Mouse (Mus musculus): ENCODE results near the gene Sirt4. TPM values are rescaled to one million over a fixed set of nuclear protein-coding genes. Genes with fewer than 3 reads are reported as not detected.
"Not testable (repeated sequence)": the region's sequence is repeated elsewhere in the genome, so short reads cannot be mapped to it uniquely, and the experiment has no call there.

Sirt4 gene
- polyA plus RNA-seq, 1 experiment from 2014 or later, result 23.5 TPM

DNA sequence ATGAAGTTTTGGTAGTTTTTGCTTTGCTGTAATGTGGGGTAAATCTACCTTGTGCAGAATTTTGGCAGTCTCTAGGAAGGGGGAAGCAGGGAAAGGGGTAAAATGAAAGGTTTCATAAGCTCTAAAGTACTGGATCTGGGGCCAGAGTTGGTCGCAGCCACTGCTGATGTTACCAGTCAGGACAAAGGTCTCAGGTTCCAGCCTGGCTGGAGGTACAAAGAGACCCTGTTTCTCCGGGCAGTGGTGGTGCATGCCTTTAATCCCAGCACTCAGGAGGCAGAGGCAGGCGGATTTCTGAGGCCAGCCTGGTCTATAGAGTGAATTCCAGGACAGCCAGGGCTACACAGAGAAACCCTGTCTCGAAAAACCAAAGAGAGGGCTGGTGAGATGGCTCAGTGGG, 21.1 kb upstream of the Sirt4 start:
- ATAC-seq (ENCODE audit: insufficient number of reproducible peaks, insufficient read depth, low FRiP score, low read depth); H3K9me3 ChIP-seq (ENCODE audit: control insufficient read depth, low read depth, low read length); H3K4me3 ChIP-seq (ENCODE audit: low read depth, low read length); H3K9ac ChIP-seq (replicated peaks; ENCODE audit: low read depth, low read length); H3K4me2 ChIP-seq (replicated peaks; ENCODE audit: low read depth, low read length); H3K27me3 ChIP-seq (ENCODE audit: control insufficient read depth, insufficient read depth, low read length); H3K36me3 ChIP-seq (ENCODE audit: control insufficient read depth, insufficient read depth, low read length); H3K27ac ChIP-seq (ENCODE audit: low read length): not testable (repeated sequence)
- peaks cover 26% of the 10 kb centered on the region for H3K4me1 ChIP-seq (ENCODE audit: control insufficient read depth, insufficient read depth, low read length)
- 77% methylated on average over 4 of the region's 4 CpGs for WGBS

DNA sequence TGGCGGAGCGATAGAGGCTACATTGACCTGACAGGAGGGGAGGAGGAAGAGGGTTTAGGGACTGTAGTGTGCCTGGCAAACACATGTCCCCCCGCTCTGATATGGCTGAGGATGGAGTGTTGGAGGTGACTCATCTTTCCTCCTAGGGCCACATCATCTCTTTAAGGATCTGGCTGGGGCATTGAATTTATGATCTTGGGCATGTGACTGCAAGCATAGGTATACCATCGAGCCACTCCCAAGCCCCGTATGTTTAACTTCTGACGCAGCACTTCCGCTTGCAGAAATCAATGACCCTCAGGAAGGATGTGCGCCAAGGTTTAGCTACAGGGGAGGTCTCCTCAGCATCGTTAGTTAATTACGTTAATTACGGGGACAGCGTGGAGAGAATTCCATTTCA, 18.5 kb upstream of the Sirt4 start:
- no peak overlapping the region for H3K9ac ChIP-seq (replicated peaks; ENCODE audit: low read depth, low read length)

DNA sequence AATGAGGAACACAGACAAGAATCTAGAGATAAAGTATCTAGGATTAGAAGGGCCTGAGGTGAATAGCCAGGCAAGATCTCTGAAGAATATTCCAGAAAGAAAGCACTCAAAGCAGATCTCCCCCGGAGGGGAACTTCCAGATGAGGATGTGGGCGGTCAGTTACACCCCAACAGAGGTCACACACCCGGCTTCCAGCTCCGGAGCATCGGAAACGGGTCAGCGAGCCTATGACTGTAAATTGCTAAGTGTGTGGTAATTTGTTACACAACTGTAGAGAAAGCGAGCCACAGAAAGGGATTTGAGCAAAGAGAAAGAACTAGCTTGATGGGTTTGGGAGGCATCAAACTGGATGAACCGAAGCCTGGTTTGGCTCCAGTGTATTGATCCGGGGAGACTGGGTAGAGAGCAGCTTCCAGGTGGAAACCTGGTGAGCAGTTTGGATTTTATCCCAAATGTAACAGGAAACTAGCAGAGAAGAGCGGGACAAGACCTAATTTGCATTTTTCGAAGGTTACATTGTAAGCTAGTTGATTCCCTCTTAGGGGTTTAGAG, 15.9 kb upstream of the Sirt4 start:
- ATAC-seq (ENCODE audit: insufficient number of reproducible peaks, insufficient read depth, low FRiP score, low read depth), result no peak
- Histone ChIP-seq H3K27ac (ENCODE audit: low read length) (no peak overlapping the region), H3K9me3 (ENCODE audit: control insufficient read depth, low read depth, low read length) (0 out of 2 replicates have a peak, but pooled peaks cover 3% of the 10 kb centered on the region), H3K4me1 (ENCODE audit: control insufficient read depth, insufficient read depth, low read length) (no peaks in the 10 kb centered on the region), H3K4me3 (ENCODE audit: low read depth, low read length) (no peak overlapping the region), H3K4me2 (replicated peaks; ENCODE audit: low read depth, low read length) (no peak overlapping the region), H3K27me3 (ENCODE audit: control insufficient read depth, insufficient read depth, low read length) (no peaks in the 10 kb centered on the region), H3K36me3 (ENCODE audit: control insufficient read depth, insufficient read depth, low read length) (no peaks in the 10 kb centered on the region), H3K9ac (replicated peaks; ENCODE audit: low read depth, low read length) (no peak overlapping the region)
- 82% methylated on average over 12 of the region's 12 CpGs for WGBS

More for the DNA sequence above, 18.5 kb upstream of the Sirt4 start:
- no peak for ATAC-seq (ENCODE audit: insufficient number of reproducible peaks, insufficient read depth, low FRiP score, low read depth)
- Histone ChIP-seq H3K27ac (ENCODE audit: low read length) (no peak overlapping the region), H3K4me1 (ENCODE audit: control insufficient read depth, insufficient read depth, low read length) (peaks cover 7% of the 10 kb centered on the region), H3K9me3 (ENCODE audit: control insufficient read depth, low read depth, low read length) (0 out of 2 replicates have a peak, but pooled peaks cover 3% of the 10 kb centered on the region), H3K36me3 (ENCODE audit: control insufficient read depth, insufficient read depth, low read length) (no peaks in the 10 kb centered on the region), H3K27me3 (ENCODE audit: control insufficient read depth, insufficient read depth, low read length) (no peaks in the 10 kb centered on the region), H3K4me2 (replicated peaks; ENCODE audit: low read depth, low read length) (no peak overlapping the region), H3K4me3 (ENCODE audit: low read depth, low read length) (no peak overlapping the region)
- 62% methylated on average over 12 of the region's 12 CpGs for WGBS

DNA sequence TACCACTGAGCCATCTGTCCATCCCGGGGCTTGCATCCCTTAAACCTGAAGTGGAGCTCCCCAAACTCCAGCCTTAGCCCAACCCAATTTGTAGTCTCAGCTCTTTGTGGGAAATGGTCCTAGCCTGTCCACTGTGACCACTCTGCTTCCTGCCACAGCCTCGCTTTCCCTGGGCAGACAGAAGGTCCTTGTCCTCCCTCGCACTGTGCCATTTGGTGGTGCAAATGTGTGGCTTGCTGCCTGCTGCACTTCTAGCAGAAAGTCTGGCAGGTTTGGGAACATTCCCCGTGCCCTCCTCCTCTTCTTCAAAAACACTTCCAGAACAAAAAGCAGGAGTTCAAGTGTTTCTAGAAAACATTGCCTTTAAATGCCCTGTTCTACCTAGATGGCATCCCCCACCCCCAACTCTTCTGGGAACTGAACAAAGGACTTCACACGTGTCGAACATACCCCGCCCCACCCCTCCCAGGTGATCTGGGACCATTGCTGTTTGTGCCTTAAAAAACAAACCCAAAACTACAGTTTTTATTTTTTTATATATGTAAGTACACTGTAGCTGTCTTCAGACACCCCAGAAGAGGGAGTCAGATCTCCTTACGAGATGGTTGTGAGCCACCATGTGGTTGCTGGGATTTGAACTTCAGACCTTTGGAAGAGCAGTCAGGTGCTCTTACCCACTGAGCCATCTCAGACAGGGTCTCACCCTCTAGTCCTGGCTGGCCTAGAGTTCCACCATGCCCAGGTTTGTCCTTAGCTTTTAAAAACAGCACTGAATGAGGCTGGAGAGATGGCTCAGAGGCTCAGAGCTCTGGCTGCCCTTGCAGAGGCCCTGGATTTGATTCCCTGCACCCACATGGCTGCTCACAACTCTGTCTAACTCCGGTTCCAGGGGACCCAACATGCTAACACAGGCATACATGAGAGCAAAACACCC, 14.0 kb upstream of the Sirt4 start:
- H3K27me3 ChIP-seq (ENCODE audit: control insufficient read depth, insufficient read depth, low read length), result no peaks in the 10 kb centered on the region
- H3K9me3 ChIP-seq (ENCODE audit: control insufficient read depth, low read depth, low read length), result no peaks in the 10 kb centered on the region
- H3K4me2 ChIP-seq (replicated peaks; ENCODE audit: low read depth, low read length), result no peak overlapping the region
- no peaks in the 10 kb centered on the region for H3K36me3 ChIP-seq (ENCODE audit: control insufficient read depth, insufficient read depth, low read length)
- no peak for ATAC-seq (ENCODE audit: insufficient number of reproducible peaks, insufficient read depth, low FRiP score, low read depth)
- H3K27ac ChIP-seq (ENCODE audit: low read length), result no peak overlapping the region
- no peaks in the 10 kb centered on the region for H3K4me1 ChIP-seq (ENCODE audit: control insufficient read depth, insufficient read depth, low read length)
- no peak overlapping the region for H3K9ac ChIP-seq (replicated peaks; ENCODE audit: low read depth, low read length)
- no peak overlapping the region for H3K4me3 ChIP-seq (ENCODE audit: low read depth, low read length)
- 47% methylated on average over 9 of the region's 9 CpGs for WGBS

DNA sequence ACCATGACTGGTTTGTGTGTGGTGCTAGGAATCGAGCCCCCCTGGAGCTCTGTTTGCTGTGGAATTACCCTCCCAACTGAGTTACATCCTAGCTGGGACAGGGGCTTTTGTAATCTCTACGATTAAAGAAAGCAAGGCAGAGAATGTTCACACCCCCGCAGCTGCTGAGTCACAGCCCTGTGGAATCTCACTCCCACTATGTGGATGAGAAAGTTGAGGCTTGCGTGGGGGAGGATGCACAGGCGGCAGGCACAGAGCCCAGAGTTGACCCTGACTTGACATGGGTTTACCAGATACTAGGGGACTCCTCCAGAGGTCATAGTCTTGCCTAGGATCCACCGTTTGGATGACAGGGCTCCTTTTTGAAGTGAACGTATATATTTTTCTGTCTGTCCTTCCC, 12.5 kb upstream of the Sirt4 start:
- no peak overlapping the region for H3K9ac ChIP-seq (replicated peaks; ENCODE audit: low read depth, low read length)
- no peak overlapping the region for H3K4me2 ChIP-seq (replicated peaks; ENCODE audit: low read depth, low read length)
- no peaks in the 10 kb centered on the region for H3K9me3 ChIP-seq (ENCODE audit: control insufficient read depth, low read depth, low read length)
- H3K36me3 ChIP-seq (ENCODE audit: control insufficient read depth, insufficient read depth, low read length), result no peaks in the 10 kb centered on the region
- peaks cover 3% of the 10 kb centered on the region; the same call in 1 of the 2 replicates for H3K4me1 ChIP-seq (ENCODE audit: control insufficient read depth, insufficient read depth, low read length)
- 74% methylated on average over 7 of the region's 7 CpGs for WGBS
- no peak overlapping the region for H3K4me3 ChIP-seq (ENCODE audit: low read depth, low read length)
- H3K27ac ChIP-seq (ENCODE audit: low read length), result no peak overlapping the region
- no peak for ATAC-seq (ENCODE audit: insufficient number of reproducible peaks, insufficient read depth, low FRiP score, low read depth)
- no peaks in the 10 kb centered on the region for H3K27me3 ChIP-seq (ENCODE audit: control insufficient read depth, insufficient read depth, low read length)

DNA sequence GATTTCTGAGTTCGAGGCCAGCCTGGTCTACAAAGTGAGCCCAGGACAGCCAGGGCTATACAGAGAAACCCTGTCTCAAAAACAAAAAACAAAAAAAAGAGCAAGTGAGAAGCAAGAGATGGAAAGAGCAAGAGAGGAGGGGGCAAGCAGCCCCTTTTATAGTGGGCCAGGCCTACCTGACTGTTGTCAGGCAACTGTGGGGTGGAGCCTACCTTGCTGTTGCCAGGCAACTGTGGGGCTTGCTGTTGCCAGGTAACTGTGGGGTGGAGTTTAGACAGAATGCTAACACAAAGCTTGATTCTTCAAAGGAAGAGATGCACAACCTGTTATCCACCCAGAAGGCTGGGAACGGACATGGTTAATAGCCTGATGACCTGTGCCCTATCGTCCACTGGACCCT, 11.1 kb upstream of the Sirt4 start:
- H3K9ac ChIP-seq (replicated peaks; ENCODE audit: low read depth, low read length), result not testable (repeated sequence)

DNA sequence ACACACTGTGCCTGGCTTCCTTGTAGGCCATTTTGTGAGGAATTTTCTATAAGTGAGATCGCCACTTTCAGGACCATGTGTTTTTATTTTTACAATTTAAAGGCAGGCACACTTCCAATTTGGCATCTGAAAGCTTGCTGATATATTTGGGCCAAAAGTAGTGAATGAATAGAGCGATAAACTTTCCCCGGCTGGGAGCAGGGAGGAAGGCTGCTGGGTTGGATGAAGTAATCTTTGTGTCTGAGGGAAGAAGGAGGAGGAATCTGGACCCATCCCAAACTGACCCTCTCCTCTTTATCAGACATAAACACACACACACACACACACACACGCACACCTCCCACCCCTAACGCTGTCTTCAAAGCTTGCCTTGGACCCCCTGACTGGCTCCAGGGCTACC, 8.9 kb upstream of the Sirt4 start:
- ATAC-seq (ENCODE audit: insufficient number of reproducible peaks, insufficient read depth, low FRiP score, low read depth), result no peak
- H3K27ac ChIP-seq (ENCODE audit: low read length), result peak overlapping the region; percentile 50; the same call in 1 of the 2 replicates
- H3K36me3 ChIP-seq (ENCODE audit: control insufficient read depth, insufficient read depth, low read length), result no peaks in the 10 kb centered on the region
- no peak overlapping the region for H3K4me2 ChIP-seq (replicated peaks; ENCODE audit: low read depth, low read length)
- H3K27me3 ChIP-seq (ENCODE audit: control insufficient read depth, insufficient read depth, low read length), result no peaks in the 10 kb centered on the region
- H3K9ac ChIP-seq (replicated peaks; ENCODE audit: low read depth, low read length), result no peak overlapping the region
- WGBS, result 25% methylated on average over 5 of the region's 5 CpGs
- H3K4me3 ChIP-seq (ENCODE audit: low read depth, low read length), result no peak overlapping the region
- H3K4me1 ChIP-seq (ENCODE audit: control insufficient read depth, insufficient read depth, low read length), result peaks cover 16% of the 10 kb centered on the region; the same call in 1 of the 2 replicates
- no peaks in the 10 kb centered on the region for H3K9me3 ChIP-seq (ENCODE audit: control insufficient read depth, low read depth, low read length)

More for the DNA sequence above, 11.1 kb upstream of the Sirt4 start:
- WGBS, result 86% methylated on average over 3 of the region's 3 CpGs
- not testable (repeated sequence) for H3K27ac ChIP-seq (ENCODE audit: low read length); H3K9me3 ChIP-seq (ENCODE audit: control insufficient read depth, low read depth, low read length); H3K27me3 ChIP-seq (ENCODE audit: control insufficient read depth, insufficient read depth, low read length); H3K36me3 ChIP-seq (ENCODE audit: control insufficient read depth, insufficient read depth, low read length); H3K4me2 ChIP-seq (replicated peaks; ENCODE audit: low read depth, low read length); ATAC-seq (ENCODE audit: insufficient number of reproducible peaks, insufficient read depth, low FRiP score, low read depth); H3K4me3 ChIP-seq (ENCODE audit: low read depth, low read length)
- H3K4me1 ChIP-seq (ENCODE audit: control insufficient read depth, insufficient read depth, low read length), result peaks cover 16% of the 10 kb centered on the region; the same call in 1 of the 2 replicates

DNA sequence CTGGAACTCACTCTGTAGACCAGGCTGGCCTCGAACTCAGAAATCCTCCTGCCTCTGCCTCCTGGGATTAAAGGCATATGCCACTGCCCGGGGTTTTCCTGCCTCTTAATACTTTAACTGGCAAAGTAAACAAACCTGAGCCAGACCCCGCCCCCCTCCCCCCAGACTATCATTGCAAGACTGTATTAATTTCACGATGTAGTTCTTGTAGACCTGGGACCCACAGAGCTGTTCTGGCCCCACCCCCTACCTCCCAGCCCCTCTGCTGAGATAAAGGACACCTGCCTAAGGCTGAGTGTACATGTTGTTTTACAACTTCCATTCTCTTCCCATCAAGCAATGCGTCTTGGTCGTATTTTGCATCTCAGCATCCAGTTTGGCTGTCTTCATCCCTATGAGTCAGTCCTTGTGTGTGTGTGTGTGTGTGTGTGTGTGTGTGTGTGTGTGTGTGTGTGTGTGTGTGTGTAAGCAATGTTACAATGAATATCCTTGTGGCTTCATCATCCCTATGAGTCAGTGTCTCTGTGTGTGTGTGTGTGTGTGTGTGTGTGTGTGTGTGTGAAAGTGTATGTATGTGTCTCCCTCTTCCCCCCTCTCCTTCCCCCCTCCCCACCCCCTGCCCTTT, 8.3 kb upstream of the Sirt4 start:
- Histone ChIP-seq H3K4me3 (ENCODE audit: low read depth, low read length) (no peak overlapping the region), H3K36me3 (ENCODE audit: control insufficient read depth, insufficient read depth, low read length) (no peaks in the 10 kb centered on the region), H3K9me3 (ENCODE audit: control insufficient read depth, low read depth, low read length) (no peaks in the 10 kb centered on the region), H3K4me2 (replicated peaks; ENCODE audit: low read depth, low read length) (no peak overlapping the region), H3K4me1 (ENCODE audit: control insufficient read depth, insufficient read depth, low read length) (peaks cover 16% of the 10 kb centered on the region; the same call in 1 of the 2 replicates), H3K9ac (replicated peaks; ENCODE audit: low read depth, low read length) (no peak overlapping the region), H3K27ac (ENCODE audit: low read length) (no peak overlapping the region), H3K27me3 (ENCODE audit: control insufficient read depth, insufficient read depth, low read length) (no peaks in the 10 kb centered on the region)
- WGBS, result 56% methylated on average over 6 of the region's 6 CpGs
- no peak for ATAC-seq (ENCODE audit: insufficient number of reproducible peaks, insufficient read depth, low FRiP score, low read depth)

All from stomach, embryonic 14.5 days (tissue).